Mouse (Mus musculus): ENCODE results near the gene 4921504E06Rik. TPM values are rescaled to one million over a fixed set of nuclear protein-coding genes. Genes with fewer than 3 reads are reported as not detected.

4921504E06Rik gene
- total RNA-seq, 2 experiments from 2014 or later, result not detected

DNA sequence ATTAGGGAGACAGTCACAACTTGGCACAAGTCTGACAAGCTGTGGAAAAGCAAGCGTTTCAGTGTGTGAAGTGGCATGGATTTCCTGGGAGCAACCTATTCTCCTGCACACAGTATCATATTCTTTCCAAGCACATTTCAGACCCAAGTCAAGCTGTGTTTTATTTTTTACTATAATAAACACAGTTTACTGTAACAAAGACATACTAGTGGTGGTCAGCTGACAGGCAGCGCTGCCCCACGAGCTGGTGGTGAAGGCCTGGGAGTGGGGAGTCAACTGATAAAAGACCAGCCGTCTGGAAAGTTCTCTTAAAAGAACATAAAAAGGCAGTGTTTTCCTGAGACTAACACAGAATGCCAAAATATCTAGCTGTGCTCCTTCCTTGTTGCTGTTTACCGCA is 42.7 kb downstream of the 4921504E06Rik start:
- DNase-seq (ENCODE audit: low spot score in 2 of 2), result no peak

DNA sequence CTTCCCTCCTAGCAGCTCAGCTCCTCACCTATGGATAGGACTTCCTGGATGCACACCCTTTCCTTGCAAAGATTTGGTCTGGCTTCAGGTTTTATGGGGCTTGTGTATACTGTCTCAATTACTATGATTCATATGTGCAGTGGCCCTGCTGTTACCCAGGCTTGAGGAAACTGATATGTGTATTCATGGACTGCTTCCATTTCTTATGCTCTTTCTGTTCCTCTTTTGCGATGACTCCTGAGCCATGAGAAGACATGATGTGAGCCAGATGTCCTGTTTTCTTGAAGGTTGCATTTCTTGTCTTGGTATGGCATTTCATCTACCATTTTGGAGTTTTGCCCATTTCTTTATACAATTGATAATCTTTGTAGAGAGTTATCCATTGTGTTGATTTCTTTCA is 48.0 kb downstream of the 4921504E06Rik start:
- no peak for DNase-seq (ENCODE audit: low spot score in 2 of 2)

DNA sequence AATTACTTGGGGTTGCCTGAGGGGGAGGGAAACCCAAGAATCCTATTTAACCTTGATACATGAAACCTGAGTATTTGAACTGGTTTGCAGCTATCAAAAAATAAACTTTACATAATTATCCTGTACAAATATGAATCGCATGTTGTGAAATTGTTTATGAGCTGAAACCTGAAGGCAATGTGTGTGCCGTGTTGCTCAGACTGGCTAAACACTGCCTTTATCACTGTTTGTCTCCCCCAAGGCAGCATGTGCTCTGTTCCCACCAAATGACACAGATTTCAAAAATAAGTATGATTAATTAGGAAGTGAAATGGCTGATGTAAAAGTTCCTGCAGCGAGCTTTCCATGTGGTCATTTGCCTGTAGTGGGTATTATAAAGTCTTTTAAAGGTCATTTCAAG is 63.5 kb downstream of the 4921504E06Rik start:
- no peak for DNase-seq (ENCODE audit: low spot score in 2 of 2)

DNA sequence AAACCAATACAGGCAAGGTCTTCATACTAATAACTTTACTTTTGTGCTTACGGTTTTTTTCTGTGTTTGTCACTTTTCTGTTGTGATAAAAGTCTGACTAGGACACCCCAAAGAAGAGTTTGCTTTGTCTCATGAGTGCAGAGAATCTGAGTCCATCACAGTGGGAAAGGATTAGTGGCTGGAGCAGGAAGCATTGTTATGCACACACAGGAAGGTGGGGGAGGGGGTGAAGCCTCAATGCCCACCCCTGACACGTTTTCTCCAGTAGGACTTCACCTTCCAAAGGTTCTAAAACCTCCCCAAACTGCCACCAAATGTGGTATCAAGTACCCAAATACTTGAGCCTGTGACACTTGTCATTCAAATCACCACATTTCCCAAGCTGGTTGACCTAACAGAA is 91.8 kb downstream of the 4921504E06Rik start:
- no peak for DNase-seq (ENCODE audit: low spot score in 2 of 2)

DNA sequence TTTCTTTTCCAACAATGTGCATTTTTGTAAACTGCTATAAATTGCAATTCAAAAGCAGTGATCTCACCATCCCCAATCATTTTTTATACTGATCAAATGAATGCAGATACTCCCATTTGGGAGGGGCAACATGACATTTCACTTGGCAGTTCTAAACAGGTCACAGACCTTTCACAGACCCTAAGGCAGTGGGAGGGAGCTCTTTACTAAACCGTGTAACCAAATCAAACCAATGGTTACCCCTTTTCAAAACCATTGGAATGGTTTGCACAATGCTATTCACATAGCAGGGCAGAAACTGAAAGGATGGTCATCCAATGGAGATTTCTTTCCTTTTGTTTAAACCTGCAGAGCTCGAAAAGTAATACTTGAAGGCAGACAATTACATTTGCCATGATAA is 94.9 kb downstream of the 4921504E06Rik start:
- no peak for DNase-seq (ENCODE audit: low spot score in 2 of 2)

DNA sequence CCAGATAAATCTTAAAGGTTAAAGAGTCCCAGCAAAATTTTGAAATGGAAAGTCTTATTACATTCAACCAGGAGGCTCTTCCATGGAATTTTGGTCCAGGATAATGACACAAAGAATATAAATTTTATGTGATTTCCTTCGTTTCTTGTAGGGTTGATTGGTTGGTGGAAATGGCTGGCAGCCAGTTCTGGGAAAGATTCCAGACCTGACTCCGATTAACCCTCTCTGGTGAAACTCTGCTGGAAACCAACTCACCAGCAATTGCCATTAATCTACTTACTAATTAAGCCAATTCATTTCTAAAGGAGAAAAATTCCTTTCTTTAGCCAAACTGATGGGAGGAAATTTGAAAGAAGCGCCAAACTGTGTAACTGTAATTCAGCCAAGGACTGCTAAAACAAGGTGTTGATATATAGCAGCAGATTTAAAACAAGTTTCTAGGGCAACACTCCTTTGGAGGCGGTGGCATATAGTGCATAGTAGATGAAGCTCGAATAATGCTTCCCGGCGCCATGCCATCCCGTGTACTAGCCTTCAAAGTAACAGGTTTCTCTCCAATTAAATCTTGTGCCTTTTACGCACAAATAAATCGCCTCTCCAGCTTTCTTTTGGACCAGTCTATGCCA is 97.7 kb downstream of the 4921504E06Rik start:
- no peak for DNase-seq (ENCODE audit: low spot score in 2 of 2)

DNA sequence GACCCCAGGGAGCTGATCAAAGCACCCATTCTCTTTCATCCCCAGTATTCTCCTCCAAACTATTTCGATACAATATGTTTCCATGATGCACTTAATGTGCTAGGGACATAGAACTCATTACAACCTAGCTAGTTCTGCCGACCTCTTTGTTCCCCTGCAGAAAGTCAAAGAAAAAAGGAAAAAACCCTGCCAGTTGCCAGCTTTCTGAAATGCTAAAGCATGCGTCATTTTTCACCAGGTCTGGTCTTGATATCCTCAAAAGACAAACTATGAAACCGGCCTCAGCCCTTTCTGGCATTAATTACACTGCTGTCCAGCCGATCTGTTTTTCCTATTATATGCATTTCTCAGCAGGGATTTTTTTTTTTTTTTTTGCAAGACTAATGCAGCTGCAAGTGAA is 98.5 kb downstream of the 4921504E06Rik start:
- no peak for DNase-seq (ENCODE audit: low spot score in 2 of 2)

DNA sequence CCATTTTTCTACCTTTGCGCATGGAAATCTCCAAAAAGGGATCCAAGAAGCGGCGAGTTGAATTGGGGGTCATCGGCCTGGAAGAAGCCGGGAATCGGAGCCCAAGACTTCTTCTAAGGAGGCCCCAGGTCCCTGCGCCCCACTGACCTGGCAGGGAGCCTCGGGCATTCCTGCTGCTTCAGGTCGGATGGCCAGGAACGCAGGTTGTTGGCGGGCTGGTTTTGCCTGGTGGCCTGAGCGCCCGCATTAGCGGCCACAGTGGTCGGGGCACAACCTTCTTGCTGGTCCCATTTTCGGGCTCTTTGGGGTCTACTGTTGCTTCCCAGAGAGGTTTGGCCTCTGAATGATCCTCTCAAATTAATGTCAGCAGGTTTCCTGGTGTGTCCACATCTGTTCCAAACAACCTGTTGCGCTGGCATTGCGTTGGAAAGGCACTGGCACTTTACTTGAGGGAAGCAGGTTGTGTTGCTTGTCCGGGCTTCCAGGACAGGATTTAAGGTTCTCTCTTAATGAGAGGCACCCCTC is 101.1 kb downstream of the 4921504E06Rik start:
- DNase-seq (ENCODE audit: low spot score in 2 of 2), result no peak

DNA sequence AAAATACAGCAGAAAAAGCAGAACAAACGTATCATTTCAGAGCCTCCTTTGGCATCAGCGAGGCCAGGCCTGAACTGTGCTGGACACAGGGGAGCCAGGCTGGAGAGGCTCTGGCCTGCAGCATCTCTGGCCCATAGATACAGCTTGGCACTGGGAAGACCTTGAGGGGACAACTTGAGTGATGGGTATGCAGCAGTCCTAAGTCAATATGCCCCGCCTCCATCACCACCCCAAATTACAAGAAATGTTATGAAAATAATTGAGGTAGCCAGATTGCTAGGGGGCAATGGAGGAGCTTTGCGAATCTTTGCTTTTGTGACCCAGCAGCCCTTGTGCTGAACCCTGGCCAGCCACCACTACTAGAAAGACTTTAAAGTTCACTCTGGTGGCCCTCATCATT is 104.4 kb downstream of the 4921504E06Rik start:
- no peak for DNase-seq (ENCODE audit: low spot score in 2 of 2)

DNA sequence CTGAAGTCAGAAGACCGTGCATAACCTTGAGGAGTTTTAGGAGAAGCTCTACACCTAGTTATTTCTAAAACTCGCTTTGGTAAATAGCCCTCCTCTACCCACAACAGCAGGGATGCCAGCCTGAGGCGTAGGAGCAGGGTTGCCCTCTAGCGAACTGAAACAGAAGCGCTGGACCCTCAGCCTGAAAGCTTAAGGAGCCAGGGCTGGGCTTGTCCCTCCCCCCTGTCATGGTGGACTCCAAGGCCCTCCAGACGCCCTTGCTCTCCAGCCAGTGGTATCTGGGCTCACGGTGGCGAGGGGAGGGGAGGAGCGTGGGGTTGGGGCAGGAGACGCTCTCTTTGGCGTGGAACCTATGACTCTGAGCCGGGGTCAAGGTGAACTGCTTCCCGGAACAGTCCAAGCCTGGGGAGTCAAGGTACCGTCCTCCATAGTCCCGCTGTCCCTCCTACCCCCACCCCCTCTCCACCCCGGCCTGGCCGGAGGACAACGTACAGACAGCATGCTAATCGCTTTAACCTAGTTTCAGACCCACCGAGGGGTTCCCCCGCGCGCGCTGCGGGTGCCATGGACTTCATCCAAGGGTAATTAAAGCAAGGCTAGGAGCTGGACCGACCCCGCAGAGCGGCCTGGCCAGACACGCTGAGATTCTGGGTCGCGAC is 105.5 kb downstream of the 4921504E06Rik start:
- DNase-seq (ENCODE audit: low spot score in 2 of 2), result peak in 1 of 2 experiments; percentile 30

DNA sequence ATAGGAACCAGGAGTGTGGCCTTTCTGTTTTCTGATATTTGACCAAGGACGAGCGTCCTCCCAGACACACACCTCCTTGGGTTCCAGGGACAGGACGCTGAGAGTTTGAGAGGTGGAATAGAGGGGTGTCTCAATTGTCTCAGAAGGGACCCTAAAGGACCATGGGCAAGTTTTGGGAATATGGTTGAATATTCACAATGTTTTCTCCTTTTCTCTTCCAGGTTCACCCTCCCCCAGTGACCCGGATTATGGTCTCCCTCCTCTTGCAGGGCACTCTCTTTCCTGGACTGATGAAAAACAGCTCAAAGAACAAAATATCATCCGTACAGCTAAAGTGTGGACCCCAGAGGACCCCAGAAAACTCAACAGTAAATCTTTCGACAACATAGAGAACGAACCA is 107.0 kb downstream of the 4921504E06Rik start:
- DNase-seq (ENCODE audit: low spot score in 2 of 2), result no peak

DNA sequence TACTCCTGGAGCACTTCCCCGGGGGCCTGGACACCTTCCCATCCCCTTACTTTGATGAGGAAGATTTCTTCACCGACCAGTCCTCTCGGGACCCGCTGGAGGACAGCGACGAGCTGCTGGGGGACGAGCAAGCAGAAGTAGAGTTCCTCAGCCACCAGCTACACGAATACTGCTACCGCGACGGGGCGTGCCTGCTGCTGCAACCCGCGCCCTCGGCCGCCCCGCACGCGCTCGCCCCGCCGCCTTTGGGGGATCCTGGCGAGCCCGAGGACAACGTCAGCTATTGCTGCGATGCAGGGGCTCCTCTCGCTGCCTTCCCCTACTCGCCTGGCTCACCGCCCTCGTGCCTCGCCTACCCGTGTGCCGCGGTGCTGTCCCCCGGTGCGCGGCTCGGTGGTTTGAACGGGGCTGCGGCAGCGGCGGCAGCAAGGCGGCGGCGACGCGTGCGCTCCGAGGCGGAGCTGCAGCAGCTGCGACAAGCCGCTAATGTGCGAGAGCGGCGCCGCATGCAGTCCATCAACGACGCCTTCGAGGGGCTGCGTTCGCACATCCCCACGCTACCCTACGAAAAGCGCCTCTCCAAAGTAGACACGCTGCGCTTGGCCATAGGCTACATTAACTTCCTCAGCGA is 107.7 kb downstream of the 4921504E06Rik start:
- DNase-seq (ENCODE audit: low spot score in 2 of 2), result no peak

DNA sequence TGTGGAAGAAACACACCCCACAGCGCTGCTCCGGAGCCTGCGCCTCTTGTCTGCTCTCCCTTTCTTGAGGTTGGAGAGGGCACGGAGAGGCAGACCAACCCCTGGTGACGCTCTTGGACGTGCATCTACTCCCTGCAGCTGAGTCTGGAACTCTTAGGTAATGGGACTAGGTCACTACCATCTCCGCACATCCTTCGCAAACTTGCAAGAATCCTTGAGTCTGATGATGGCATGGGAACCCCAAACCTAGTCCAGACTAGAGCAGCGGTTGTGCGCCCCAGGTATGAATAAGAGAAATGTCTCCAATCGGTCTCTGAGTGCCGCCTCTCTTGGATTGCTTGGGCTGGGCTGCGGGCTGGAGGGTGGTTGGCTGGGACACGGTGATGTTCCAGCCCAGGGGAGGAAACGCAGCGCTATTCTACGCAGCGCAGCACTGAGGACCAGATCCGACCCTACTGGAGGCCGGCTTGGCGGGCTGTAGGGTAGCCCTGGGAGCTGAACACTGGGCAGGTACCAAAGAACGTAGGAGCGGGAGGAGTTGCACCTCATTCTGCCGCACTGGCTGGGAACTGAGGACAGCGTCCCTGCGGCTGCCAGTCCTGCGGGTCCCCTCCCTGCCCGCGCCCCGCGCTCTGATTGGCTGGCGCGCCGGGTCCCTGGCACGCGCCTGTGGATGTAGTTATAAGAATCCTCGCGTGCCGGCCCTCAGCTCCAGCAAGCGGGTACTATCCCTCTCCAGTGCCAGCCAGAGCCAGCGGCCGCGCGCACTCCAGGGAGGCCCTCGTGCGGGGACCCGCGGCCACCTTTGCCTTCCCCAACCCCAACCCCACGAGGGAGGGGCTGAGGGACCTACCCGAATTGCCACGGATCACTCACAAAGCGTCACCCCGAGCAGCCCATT is 108.5 kb downstream of the 4921504E06Rik start, which contains the start of gene Ptf1a:
Ptf1a (plus strand) TSS at position 733 of the 901 bp plus-strand sequence.
- DNase-seq (ENCODE audit: low spot score in 2 of 2), result no peak

DNA sequence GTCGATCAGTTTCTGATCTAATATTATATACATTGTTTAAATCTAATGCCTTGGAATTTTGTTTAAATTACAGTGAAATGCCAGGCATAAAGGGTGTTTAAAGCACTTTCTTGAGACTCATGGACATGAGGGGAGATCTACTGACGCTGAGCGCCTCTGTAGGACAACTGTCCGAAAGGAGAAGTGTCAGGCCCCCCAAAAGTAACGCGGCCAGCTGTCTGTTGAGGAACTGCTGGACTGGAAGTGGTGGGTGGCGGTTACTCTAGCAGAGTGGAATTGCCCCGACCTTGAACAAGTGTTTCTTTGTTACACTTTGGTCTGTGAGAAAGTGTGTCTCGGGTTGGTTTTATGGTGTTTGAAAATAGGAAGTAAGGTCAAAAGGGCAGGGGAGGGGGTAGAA is 109.4 kb downstream of the 4921504E06Rik start:
- no peak for DNase-seq (ENCODE audit: low spot score in 2 of 2)

DNA sequence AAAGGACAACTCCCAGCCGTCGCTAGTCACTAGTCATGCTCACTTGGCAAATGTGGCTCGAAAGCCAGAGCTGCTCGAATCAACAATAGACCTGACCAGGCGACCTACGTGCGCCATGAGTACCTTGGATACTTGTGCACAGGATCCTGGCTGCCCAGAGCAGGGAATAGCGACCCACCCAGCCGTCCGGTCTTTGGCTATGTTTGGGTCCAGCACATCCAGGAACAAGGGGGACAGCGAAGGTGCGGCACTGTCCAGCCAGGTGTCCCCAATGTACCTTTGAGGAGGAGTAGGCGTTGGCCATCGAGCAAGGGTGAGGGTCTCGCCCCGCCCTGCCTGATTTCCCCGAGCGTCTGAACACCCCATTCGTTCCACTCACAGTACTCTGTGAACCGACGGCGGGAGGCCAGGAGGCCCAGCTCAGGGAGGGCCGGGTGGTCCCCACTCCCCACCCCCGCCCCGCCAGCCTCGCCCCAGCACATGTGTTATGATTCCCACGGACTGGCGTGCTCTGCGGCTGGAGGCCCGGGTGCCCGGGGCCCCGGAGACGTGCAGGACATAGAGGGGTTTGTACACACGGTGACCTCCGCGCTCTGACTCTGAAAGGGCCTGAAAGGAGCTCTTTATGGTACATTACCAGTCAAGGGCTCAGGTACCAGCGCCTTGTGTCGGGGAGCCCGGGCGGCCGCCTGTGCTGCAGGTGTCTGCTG is 121.9 kb downstream of the 4921504E06Rik start:
- no peak for DNase-seq (ENCODE audit: low spot score in 2 of 2)

DNA sequence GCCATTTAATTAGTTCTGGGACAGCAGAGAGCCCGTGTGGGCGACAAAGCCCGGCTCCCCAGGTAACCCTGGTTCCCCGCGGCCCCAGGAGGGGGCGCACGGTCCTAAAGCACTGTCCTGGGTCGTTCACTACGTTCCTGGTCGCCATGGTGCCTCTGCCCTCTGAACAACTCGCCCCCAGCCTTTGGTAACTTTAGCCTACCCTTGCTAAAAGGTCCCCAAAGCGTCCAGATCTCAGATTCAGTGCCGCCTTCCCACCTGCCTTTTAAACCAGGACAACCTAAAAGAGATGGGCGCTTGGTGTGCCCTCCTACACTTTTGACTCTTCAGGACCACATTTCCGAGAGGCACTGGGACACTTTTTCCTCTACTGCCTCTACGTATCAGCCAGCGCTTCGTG is 122.5 kb downstream of the 4921504E06Rik start:
- no peak for DNase-seq (ENCODE audit: low spot score in 2 of 2)

DNA sequence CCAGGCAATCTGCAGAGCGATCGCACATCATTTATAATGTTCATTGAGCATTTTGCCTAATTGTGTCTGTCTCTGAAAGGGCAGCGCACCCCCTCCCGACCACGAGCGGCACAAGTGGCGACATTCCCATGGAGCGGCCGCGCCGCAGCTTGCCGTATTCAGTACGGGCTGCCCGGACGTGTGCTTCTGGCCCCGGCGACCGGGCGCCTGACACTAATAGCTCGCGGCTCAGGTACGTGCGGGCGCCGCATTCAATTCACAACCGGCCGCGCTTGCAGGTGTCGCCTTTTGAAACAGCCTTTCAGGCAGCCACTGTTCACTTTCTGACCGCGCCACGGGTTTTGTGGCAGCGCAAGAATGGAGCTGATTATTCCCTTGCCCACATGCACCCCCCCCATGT is 123.0 kb downstream of the 4921504E06Rik start:
- DNase-seq (ENCODE audit: low spot score in 2 of 2), result no peak

DNA sequence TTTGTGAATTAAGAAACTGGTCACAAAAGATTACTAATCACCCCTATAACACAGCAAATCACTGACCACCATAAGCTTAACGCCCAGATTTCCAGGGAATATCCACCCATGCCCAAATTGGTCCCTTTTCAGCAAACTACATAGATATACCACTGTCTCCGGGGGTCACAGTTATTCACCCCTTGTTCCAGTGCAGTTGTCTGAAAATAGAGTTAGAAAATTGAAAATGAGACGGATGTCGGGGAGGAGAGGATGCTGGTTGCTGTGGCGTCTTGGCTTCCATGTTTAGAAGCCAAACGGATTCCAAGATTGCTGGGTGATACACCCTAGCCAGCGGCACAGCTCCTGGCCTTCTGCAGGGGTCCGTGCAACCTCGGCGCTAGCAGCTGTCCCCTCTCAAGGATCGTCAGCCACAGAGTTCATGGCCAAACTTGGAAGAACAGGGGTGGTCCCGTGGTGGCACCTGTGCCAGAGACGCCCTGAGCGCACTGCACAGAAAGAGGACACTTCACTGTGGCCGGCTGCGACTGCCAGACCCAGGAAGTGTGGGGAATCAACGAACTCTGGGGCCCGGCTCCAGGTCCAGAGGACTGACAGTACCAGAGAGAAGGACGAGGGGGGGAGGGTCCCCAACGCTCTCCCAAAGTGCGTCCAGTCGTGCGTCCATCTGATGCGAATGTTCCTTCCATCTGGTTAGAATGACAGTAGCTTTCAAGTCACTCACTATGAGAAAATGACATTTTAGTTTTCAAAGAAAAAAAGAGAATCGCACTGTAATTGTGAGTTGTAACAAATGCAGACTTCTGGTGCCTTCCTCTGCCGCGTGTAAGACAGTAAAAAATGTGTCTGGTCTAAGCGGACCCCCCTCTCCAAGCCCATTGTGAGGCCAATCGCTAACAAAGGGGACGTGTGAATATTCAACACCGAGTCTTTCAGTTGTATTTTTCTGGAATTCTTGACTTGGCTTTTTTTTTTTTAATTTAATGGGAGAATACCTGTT is 123.7 kb downstream of the 4921504E06Rik start:
- DNase-seq (ENCODE audit: low spot score in 2 of 2), result no peak

DNA sequence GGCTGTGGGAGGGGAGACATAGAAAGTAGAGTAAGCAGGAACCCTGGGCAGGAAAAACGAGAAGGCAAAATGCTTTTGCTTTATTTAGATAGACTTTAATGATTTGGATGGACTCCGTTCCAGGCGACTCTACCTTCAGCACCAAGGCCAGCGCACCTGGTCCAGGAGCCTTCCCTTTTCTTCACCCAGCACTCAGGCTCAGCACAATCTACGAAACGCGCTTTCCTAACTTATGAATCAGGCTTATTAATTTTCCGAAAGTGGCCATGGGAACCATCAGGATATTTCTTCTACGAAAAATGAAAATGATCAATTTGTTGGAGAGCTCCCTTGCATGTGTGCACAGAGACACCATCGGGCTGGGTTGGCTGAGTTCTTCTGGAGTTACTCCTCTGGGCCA is 124.7 kb downstream of the 4921504E06Rik start:
- DNase-seq (ENCODE audit: low spot score in 2 of 2), result no peak
